Mouse (Mus musculus) thymus, adult 2 months (tissue): ENCODE measurements at regions not wholly inside any gene's neighbourhood (a gene's known extent, or its start where the extent isn't known, plus 50 kb on each side); places are given as distances from the start of the nearest gene placed in this dataset.

Experiments
- DNase-seq: peaks from one replicate; pipeline ENCODE4 v3.0.0; 2021
- H3K27ac ChIP-seq: fragments of 200-500 bp; 2 replicates; pipeline ENCODE4 v1.5.1; 2012; ENCODE audit warnings: low read length, control low read depth; ENCODE audit not compliant: control insufficient read depth, insufficient read depth
- H3K27me3 ChIP-seq: fragments of 200-500 bp; 2 replicates; pipeline ENCODE4 v1.6.1; 2012; ENCODE audit warnings: mild to moderate bottlenecking, low read length, moderate library complexity, mixed read lengths; ENCODE audit not compliant: control insufficient read depth, insufficient read depth
- H3K36me3 ChIP-seq: fragments of 200-500 bp; 2 replicates; pipeline ENCODE4 v1.6.1; 2012; ENCODE audit warnings: mild to moderate bottlenecking, low read length, moderate library complexity; ENCODE audit not compliant: control insufficient read depth, insufficient read depth
- H3K4me1 ChIP-seq: fragments of 200-500 bp; replicated peaks from 2 replicates; pipeline ENCODE4 v1.6.1; 2012; ENCODE audit warnings: low read length; ENCODE audit not compliant: control insufficient read depth, insufficient read depth
- H3K4me3 ChIP-seq: fragments of 200-500 bp; 2 replicates; pipeline ENCODE4 v1.5.1; 2012; ENCODE audit warnings: mild to moderate bottlenecking, low read length, control low read depth, moderate library complexity; ENCODE audit not compliant: control insufficient read depth, insufficient read depth
- CTCF ChIP-seq: fragments of 200-500 bp; IDR thresholded peaks from 2 replicates; pipeline ENCODE4 v1.5.1; 2012; ENCODE audit warnings: mild to moderate bottlenecking, control low read depth, low read length, moderate library complexity, borderline replicate concordance; ENCODE audit not compliant: control insufficient read depth, poor library complexity, insufficient read depth; ENCODE audit errors: extremely low read depth
- POLR2A ChIP-seq: fragments of 200-500 bp; IDR thresholded peaks from 2 replicates; pipeline ENCODE4 v1.6.1; 2012; ENCODE audit warnings: mild to moderate bottlenecking, low read length, control low read depth, moderate library complexity; ENCODE audit not compliant: control insufficient read depth, poor library complexity, insufficient read depth; ENCODE audit errors: extremely low read depth
- WGBS: fragments of 180-500 bp; shearing (Covaris S2); methylation state at CpG from one replicate; pipeline ENCODE4 v1.1.7; 2018; 5-methylcytosine and 5-hydroxymethylcytosine counted together

DNA sequence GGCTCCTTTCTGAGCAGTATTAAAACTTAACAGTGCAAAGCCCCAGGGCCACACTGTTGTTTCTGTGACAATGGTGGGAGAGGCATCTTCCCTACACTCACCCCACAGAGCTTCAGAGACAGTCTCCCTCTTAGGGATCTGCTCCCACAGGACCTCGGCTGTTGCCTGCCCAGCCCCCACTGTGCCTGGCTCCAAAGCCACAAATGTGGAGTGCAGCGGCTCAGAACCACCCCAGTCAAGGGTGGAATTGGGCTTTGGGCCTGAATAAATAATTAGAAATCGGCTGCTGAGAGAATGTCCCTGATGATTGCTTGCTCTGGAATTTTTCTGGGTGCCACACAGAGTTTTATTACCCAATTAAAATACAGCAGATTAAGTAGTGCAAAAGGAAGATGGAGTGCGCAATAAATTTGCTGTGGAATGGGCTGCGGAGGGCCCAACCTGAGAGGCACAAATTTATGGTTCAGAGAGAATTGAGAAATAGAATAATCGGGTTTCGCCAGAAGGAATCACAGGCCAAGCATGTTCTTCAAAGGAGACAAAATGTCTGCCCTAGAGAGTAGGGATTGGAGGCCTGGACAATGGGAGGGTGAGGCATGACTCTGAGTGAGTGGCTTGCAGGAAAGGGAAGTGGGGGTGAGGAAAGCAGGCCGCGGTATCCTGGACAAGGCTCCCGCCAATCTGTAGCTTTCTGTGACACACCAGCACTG is 56.4 kb downstream of the Cd24a start:
- WGBS: 94% methylated on average over 10 of the region's 10 CpGs
- TF ChIP-seq CTCF (no peak), POLR2A (no peak)
- Histone ChIP-seq H3K27me3 (no peaks in the 10 kb centered on the region), H3K27ac (no peak overlapping the region), H3K4me3 (no peak overlapping the region), H3K4me1 (no peaks in the 10 kb centered on the region), H3K36me3 (no peaks in the 10 kb centered on the region)
- DNase-seq: no peak

- WGBS: 43% methylated on average over 14 of the region's 14 CpGs
- Histone ChIP-seq H3K27ac (no peak overlapping the region), H3K4me3 (no peak overlapping the region), H3K4me1 (peaks cover 4% of the 10 kb centered on the region), H3K27me3 (no peaks in the 10 kb centered on the region), H3K36me3 (no peaks in the 10 kb centered on the region)
- no peak for TF ChIP-seq POLR2A
- TF ChIP-seq CTCF: no peak
- DNase-seq: no peak
Measured at GRCm38 (mm10) chr10:43641169-43641945, 63.3 kb downstream of the Cd24a start.

- no peaks in the 10 kb centered on the region for H3K36me3 ChIP-seq
- no peaks in the 10 kb centered on the region for H3K27me3 ChIP-seq
- 58% methylated on average over 4 of the region's 4 CpGs for WGBS
- DNase-seq: no peak
- TF ChIP-seq POLR2A (no peak), CTCF (no peak)
- no peak overlapping the region for H3K27ac ChIP-seq
- no peak overlapping the region for H3K4me3 ChIP-seq
- H3K4me1 ChIP-seq: peaks cover 7% of the 10 kb centered on the region
Measured at GRCm38 (mm10) chr10:43646326-43646725, 68.2 kb downstream of the Cd24a start.

GRCm38 (mm10) chr10:43646965-43647364 is 68.9 kb downstream of the Cd24a start:
- Histone ChIP-seq H3K27me3 (no peaks in the 10 kb centered on the region), H3K4me3 (no peak overlapping the region), H3K36me3 (no peaks in the 10 kb centered on the region), H3K4me1 (peaks cover 7% of the 10 kb centered on the region), H3K27ac (no peak overlapping the region)
- TF ChIP-seq CTCF (no peak), POLR2A (no peak)
- no peak for DNase-seq
- WGBS: 12% methylated on average over 6 of the region's 6 CpGs

- WGBS: 82% methylated on average over 5 of the region's 5 CpGs
- H3K4me3 ChIP-seq: no peak overlapping the region
- DNase-seq: no peak
- peaks cover 7% of the 10 kb centered on the region for H3K4me1 ChIP-seq
- no peaks in the 10 kb centered on the region for H3K36me3 ChIP-seq
- no peak overlapping the region for H3K27ac ChIP-seq
- TF ChIP-seq CTCF (no peak), POLR2A (no peak)
- H3K27me3 ChIP-seq: no peaks in the 10 kb centered on the region
Measured at GRCm38 (mm10) chr10:43648186-43648585, 70.1 kb downstream of the Cd24a start.

DNA sequence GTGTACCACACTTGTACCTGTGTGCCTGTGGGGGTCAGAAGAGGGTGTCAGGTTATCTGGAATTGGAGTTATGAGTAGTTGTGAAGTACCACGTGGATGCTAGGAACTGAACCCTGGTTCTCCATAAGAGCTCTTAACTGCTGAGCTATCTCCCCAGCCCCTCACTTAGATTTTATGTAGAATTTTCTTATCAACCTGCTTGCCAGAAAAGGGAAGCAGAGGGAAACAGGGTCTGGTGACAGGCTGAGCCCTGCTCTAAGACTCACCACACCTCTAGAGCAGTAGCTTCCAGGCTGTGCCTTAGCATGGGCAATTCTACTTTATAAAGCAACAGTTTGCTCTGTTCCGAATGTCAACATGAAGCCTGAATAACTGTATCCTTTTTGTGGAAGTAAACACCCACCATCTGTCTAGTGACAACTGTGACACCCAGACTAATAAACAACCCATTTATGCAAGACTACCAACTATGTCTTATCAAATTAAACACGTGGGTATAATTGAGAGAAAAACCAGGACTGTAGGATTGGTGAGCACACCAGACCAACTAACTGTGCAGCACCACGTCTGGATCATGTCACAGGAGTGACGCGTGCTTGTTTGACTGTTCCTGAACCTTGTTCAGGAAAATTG is 70.8 kb downstream of the Cd24a start:
- no peak for DNase-seq
- Histone ChIP-seq H3K4me3 (no peak overlapping the region), H3K27ac (no peak overlapping the region), H3K36me3 (no peaks in the 10 kb centered on the region), H3K4me1 (peaks cover 7% of the 10 kb centered on the region), H3K27me3 (no peaks in the 10 kb centered on the region)
- WGBS: 94% methylated on average over 6 of the region's 6 CpGs
- TF ChIP-seq POLR2A: no peak
- TF ChIP-seq CTCF: no peak
